Mouse (Mus musculus) right cerebral cortex, postnatal 10 days (tissue): ENCODE results near the gene Rilp.

Experiments used
- DNase-seq, 2 experiments: peaks; one replicate each; pipeline ENCODE4 v3.0.0; 2021; ENCODE audit warnings: low spot score in 2 of 2

The Rilp gene

GRCm38 (mm10) chr11:75494296-75495049, 15.4 kb upstream of the Rilp start:
- DNase-seq: no peak

GRCm38 (mm10) chr11:75498126-75498525, 11.8 kb upstream of the Rilp start:
- no peak for DNase-seq

GRCm38 (mm10) chr11:75508162-75508561, 1.7 kb upstream of the Rilp start:
- DNase-seq: no peak

GRCm38 (mm10) chr11:75508904-75509303, 990 bp upstream of the Rilp start:
- DNase-seq: no peak

- DNase-seq: peak; percentile 93 to 94
Observed at GRCm38 (mm10) chr11:75510627-75510993, 716 bp downstream of the Rilp start.

- peak; percentile 46 to 62 for DNase-seq
Observed at GRCm38 (mm10) chr11:75511213-75511612, 1.3 kb downstream of the Rilp start.

GRCm38 (mm10) chr11:75512301-75513018, 2.6 kb downstream of the Rilp start:
- no peak for DNase-seq

GRCm38 (mm10) chr11:75513336-75513735, 3.4 kb downstream of the Rilp start, which contains the start of gene Scarf1:
Gene Scarf1 (plus strand): TSS chr11:75513540.
- DNase-seq: no peak

- DNase-seq: no peak
Observed at GRCm38 (mm10) chr11:75515186-75515585, 5.3 kb downstream of the Rilp start.

GRCm38 (mm10) chr11:75519834-75520633, 10.1 kb downstream of the Rilp start:
- DNase-seq: no peak

- no peak for DNase-seq
Observed at GRCm38 (mm10) chr11:75521609-75522008, 11.7 kb downstream of the Rilp start.

- DNase-seq: no peak
Observed at GRCm38 (mm10) chr11:75522793-75523192, 12.9 kb downstream of the Rilp start.

GRCm38 (mm10) chr11:75525531-75526125, 15.7 kb downstream of the Rilp start:
- DNase-seq: no peak

GRCm38 (mm10) chr11:75526943-75527342, 17.0 kb downstream of the Rilp start:
- no peak for DNase-seq

- DNase-seq: no peak
Observed at GRCm38 (mm10) chr11:75529771-75530170, 19.9 kb downstream of the Rilp start.

GRCm38 (mm10) chr11:75530325-75530724, 20.4 kb downstream of the Rilp start:
- peak; percentile 93 to 97 for DNase-seq

- DNase-seq: no peak
Observed at GRCm38 (mm10) chr11:75530845-75531373, 21.0 kb downstream of the Rilp start.

- peak; percentile 98 to 99 for DNase-seq
Observed at GRCm38 (mm10) chr11:75531469-75532242, 21.8 kb downstream of the Rilp start, which contains the start of gene Slc43a2. Gene Slc43a2 (plus strand): TSS chr11:75531694.

- peak in 1 of 2 experiments; percentile 64 for DNase-seq
Observed at GRCm38 (mm10) chr11:75532340-75533277, 22.7 kb downstream of the Rilp start.
